21 mouse cellular contexts compared by ENCODE assay signal in the genomic region with DNA sequence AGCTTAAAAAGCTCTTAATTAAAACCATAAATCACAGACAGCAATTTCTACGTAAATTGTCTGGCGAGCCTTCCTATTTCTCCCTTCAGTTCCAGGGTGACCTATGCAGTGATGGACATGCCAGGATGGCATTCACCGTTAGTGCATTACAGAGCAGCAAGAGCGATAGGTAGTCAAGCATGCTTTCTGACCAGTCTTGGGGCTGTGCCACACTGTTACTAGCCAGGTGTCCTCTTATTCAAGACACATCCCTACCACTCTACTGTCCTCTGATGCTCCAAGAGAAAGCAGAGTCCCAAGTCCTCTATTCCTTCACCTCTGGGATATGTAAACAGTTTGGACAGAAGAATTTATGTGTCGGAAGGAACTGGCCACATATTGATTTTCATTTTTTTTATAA.
DNase-seq lines count a peak whose midpoint lies in the region; ATAC-seq lines count a peak whose summit lies in the region.
"Had no signal": no experiment of that assay in that cellular context is flagged by ENCODE, and none has a peak within 500 bp of the region (broad histone marks: within the 10 kb centered on the region; RNA-seq: fewer than 3 reads in every experiment).

No protein-coding gene starts in this region.

- 0 out of 2 replicates have a peak overlapping the region, but pooled peaks have one; percentile 71 for H3K27ac ChIP-seq in neural tube, embryonic 13.5 days (replicated peaks)
- H3K27ac ChIP-seq in neural tube, embryonic 15.5 days (replicated peaks), result 0 out of 2 replicates have a peak overlapping the region, but pooled peaks have one; percentile 14

- no peak overlapping the region for H3K4me2 ChIP-seq in neural tube, embryonic 13.5 days
- H3K4me2 ChIP-seq in neural tube, embryonic 15.5 days, result no peak overlapping the region

- peaks cover 7% of the 10 kb centered on the region; the same call in 1 of the 2 replicates for H3K9me3 ChIP-seq in neural tube, embryonic 13.5 days
- no peaks in the 10 kb centered on the region for H3K9me3 ChIP-seq in neural tube, embryonic 15.5 days (replicated peaks)

- no peaks in the 10 kb centered on the region for H3K27me3 ChIP-seq in neural tube, embryonic 13.5 days
- H3K27me3 ChIP-seq in neural tube, embryonic 15.5 days (replicated peaks), result no peaks in the 10 kb centered on the region
- H3K27me3 ChIP-seq: Patski had no signal

- no peak overlapping the region for H3K4me3 ChIP-seq in neural tube, embryonic 13.5 days
- H3K4me3 ChIP-seq in neural tube, embryonic 15.5 days (replicated peaks), result no peak overlapping the region

- no peaks in the 10 kb centered on the region for H3K36me3 ChIP-seq in neural tube, embryonic 13.5 days
- no peaks in the 10 kb centered on the region for H3K36me3 ChIP-seq in neural tube, embryonic 15.5 days
- H3K36me3 ChIP-seq: G1E had no signal

- H3K9ac ChIP-seq in neural tube, embryonic 13.5 days, result no peak overlapping the region
- no peak overlapping the region for H3K9ac ChIP-seq in neural tube, embryonic 15.5 days (replicated peaks)

- ATAC-seq in neural tube, embryonic 13.5 days (ENCODE audit: low read depth), result peak; percentile 43; the same call in 1 of the 2 replicates
- ATAC-seq in neural tube, embryonic 15.5 days (ENCODE audit: low FRiP score), result no peak
- ATAC-seq: activated CD4-positive, CD25-positive, alpha-beta regulatory T cell, adult 4 months; CD4-positive, CD25-positive, alpha-beta regulatory T cell, adult 4 months; Patski had no signal

- DNase-seq in cerebellum, postnatal 10 days, result peak; percentile 57 to 58
- no peak for DNase-seq in cerebellum, adult 8-10 months
- DNase-seq in cerebellum, postnatal 14 days, result peak; percentile 54 to 62
- no peak for DNase-seq in cerebellum, adult 9-10 months
- no peak for DNase-seq in neural tube, embryonic 10.5 days (ENCODE audit: extremely low spot score, low spot score)
- DNase-seq in left cerebral cortex, adult 18-20 months (ENCODE audit: low spot score in 2 of 2), result no peak
- DNase-seq: adrenal gland, adult 2 months; adrenal gland, adult 8-10 months; adrenal gland, postnatal 10 days; adrenal gland, postnatal 14 days; adrenal gland, postnatal 25 days; adrenal gland, postnatal 36 days; B cell, adult 2 months; cerebellum, adult 11 months; cerebellum, adult 11-12 months had no signal

- 67% methylated on average over 5 of the region's 5 CpGs for WGBS in neural tube, embryonic 13.5 days
- 46% methylated on average over 5 of the region's 5 CpGs for WGBS in neural tube, embryonic 15.5 days

- H3K4me1 ChIP-seq in neural tube, embryonic 13.5 days (replicated peaks), result peaks cover 4% of the 10 kb centered on the region; the same call in 1 of the 2 replicates
- peaks cover 2% of the 10 kb centered on the region; the same call in 1 of the 2 replicates for H3K4me1 ChIP-seq in neural tube, embryonic 15.5 days

Comparison
In these comparisons a context has a peak if more than half of its experiments do, and no peak if none do; other contexts are left out.
1. DNase-seq: peak in cerebellum, postnatal 10 days (2 of 2) and cerebellum, postnatal 14 days (2 of 2); none in cerebellum, adult 8-10 months (single experiment), cerebellum, adult 9-10 months (single experiment), neural tube, embryonic 10.5 days (single experiment) and left cerebral cortex, adult 18-20 months (0 of 2).